In the genomic region with DNA sequence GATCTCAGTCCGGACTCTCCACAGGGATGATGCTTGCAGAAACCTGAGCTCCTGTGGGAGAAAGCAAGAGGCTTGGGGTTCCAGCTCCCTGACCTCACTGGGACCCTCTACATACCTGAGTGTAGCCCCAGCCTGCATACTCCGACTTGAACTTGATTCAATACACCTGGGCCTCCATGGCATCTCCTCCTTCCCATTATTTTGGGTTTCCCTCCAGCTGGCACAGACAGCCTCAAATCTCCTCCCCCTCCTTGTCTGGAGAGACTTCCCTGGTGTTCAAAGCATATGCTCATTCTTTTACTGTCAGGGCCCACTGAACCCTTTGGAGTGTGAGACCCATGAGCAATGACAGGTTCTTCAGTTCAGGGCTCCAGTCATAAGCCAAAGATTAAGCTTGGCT, we compare ENCODE assay signal across 18 mouse cellular contexts.
DNase-seq lines count a peak whose midpoint lies in the region.
"Had no signal": no experiment of that assay in that cellular context is flagged by ENCODE, and none has a peak within 500 bp of the region (broad histone marks: within the 10 kb centered on the region; RNA-seq: fewer than 3 reads in every experiment).

No protein-coding gene starts in this region.

- DNase-seq in cerebellum, adult 11-12 months: peak; percentile 64
- DNase-seq in cerebellum, postnatal 4 days (ENCODE audit: low spot score in 2 of 2): no peak
- DNase-seq in cerebellum, adult 8-10 months: peak; percentile 37
- DNase-seq in cerebellum, postnatal 10 days: peak; percentile 49 to 50
- DNase-seq in cerebellum, postnatal 36 days: peak; percentile 27 to 38
- no peak for DNase-seq in heart, adult 11 months
- no peak for DNase-seq in thymus, postnatal 10 days (ENCODE audit: low spot score in 2 of 2)
- no peak for DNase-seq in c-Kit-positive CD71-positive TER-119-positive erythroid progenitor cells, embryonic 14.5 days (ENCODE audit: low spot score)
- DNase-seq: adrenal gland, adult 2 months; adrenal gland, postnatal 14 days; B cell, adult 2 months; forebrain, postnatal 0 days; gastrocnemius, adult 2 months; gastrocnemius, postnatal 14 days; heart, adult 18-20 months; heart, postnatal 10 days; heart, postnatal 36 days; kidney, adult 18-20 months had no signal

Comparison
In these comparisons a context has a peak if more than half of its experiments do, and no peak if none do; other contexts are left out.
1. DNase-seq: peak in cerebellum, adult 11-12 months (single experiment), cerebellum, adult 8-10 months (single experiment), cerebellum, postnatal 10 days (2 of 2) and cerebellum, postnatal 36 days (2 of 2); none in cerebellum, postnatal 4 days (0 of 2), heart, adult 11 months (single experiment), thymus, postnatal 10 days (0 of 2) and c-Kit-positive CD71-positive TER-119-positive erythroid progenitor cells, embryonic 14.5 days (single experiment).